Mouse (Mus musculus): ENCODE measurements at regions not wholly inside any gene's neighbourhood (a gene's known extent, or its start where the extent isn't known, plus 50 kb on each side); places are given as distances from the start of the nearest gene placed in this dataset.

DNA sequence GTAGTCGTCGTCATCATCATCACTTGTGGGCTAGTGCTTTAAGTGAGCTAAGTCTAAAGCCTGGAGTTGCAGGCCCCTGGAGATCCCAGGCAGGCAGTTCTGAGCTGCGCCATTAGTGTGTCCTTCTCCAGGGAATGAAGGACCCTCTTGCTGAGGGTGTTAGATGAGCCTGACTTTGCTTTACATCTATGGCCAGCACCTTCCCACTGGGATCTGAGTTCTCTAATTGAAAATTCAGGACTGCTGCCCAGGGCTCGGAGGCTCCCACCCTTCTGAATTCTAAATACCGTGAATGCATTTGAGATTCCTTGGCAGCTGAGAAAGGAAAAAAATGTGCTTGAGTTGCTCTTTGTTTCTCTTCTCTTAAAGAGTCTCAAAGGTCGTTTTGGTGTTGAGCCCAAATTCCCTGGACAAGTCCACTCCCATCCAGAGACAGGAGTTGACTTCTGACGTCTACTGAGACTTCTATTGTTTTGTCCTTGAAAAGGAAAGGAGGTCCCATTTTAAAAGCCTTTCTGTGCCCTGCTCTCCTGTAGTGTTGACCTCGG is 335.9 kb downstream of the 1810013L24Rik start:
- TF ChIP-seq UBTF (IDR thresholded peaks at IDR 0.05; ENCODE audit: low read depth, low read length) (no peak), JUND (conservative IDR thresholded peaks at IDR 0.05; ENCODE audit: low read depth, low read length) (no peak), CTCF (conservative IDR thresholded peaks at IDR 0.05 in 1 of 2, IDR thresholded peaks at IDR 0.05 in 1 of 2; ENCODE audit: low read depth in 2 of 2, low read length in 2 of 2) (no peak), NRF1 (IDR thresholded peaks at IDR 0.05; ENCODE audit: low read depth, low read length) (no peak), JUN (IDR thresholded peaks at IDR 0.05; ENCODE audit: insufficient read depth, low read depth, low read length) (no peak), MAFK (IDR thresholded peaks at IDR 0.05; ENCODE audit: insufficient replicate concordance, low read length) (no peak), POLR2A (IDR thresholded peaks at IDR 0.05; ENCODE audit: low read depth, low read length) (no peak), ZKSCAN1 (IDR thresholded peaks at IDR 0.05; ENCODE audit: borderline replicate concordance, low read depth, low read length) (no peak), TCF12 (IDR thresholded peaks at IDR 0.05; ENCODE audit: low read depth, low read length) (no peak)
- Histone ChIP-seq H3K4me1 (ENCODE audit: control insufficient read depth in 1 of 2, insufficient read depth in 2 of 2) (no peaks in the 10 kb centered on the region), H3K4me2 (ENCODE audit: insufficient read depth, low read depth, poor library complexity, severe bottlenecking) (no peak overlapping the region), H3K79me2 (replicated peaks; ENCODE audit: control insufficient read depth, extremely low read depth, insufficient read depth, poor library complexity, severe bottlenecking) (no peaks in the 10 kb centered on the region), H3K4me3 (replicated peaks in 1 of 3; ENCODE audit: low read depth in 2 of 3, low read length in 2 of 3, poor library complexity in 1 of 3) (no peak overlapping the region), H3K27me3 (replicated peaks) (no peaks in the 10 kb centered on the region), H3K9me3 (replicated peaks; ENCODE audit: low read length) (no peaks in the 10 kb centered on the region), H3K36me3 (replicated peaks in 1 of 2; ENCODE audit: control insufficient read depth in 1 of 2, insufficient read depth in 1 of 2, low read length in 1 of 2) (no peaks in the 10 kb centered on the region), H3K9ac (ENCODE audit: insufficient read depth, low read depth) (no peak overlapping the region), H3K27ac (ENCODE audit: insufficient read depth, low read depth) (no peak overlapping the region)
- in situ Hi-C loops (cut with MboI; ENCODE audit: low pct_ligation_motif_present, low pct_unique_long_range_greater_than_20kb, low sequenced_read_pairs) (no loop called here), dilution Hi-C loops (cut with MboI; ENCODE audit: extremely low pct_ligation_motif_present, extremely low pct_unique_long_range_greater_than_20kb, low sequenced_read_pairs) (no loop called here)
- no peak for DNase-seq (ENCODE audit: extremely low read depth)

DNA sequence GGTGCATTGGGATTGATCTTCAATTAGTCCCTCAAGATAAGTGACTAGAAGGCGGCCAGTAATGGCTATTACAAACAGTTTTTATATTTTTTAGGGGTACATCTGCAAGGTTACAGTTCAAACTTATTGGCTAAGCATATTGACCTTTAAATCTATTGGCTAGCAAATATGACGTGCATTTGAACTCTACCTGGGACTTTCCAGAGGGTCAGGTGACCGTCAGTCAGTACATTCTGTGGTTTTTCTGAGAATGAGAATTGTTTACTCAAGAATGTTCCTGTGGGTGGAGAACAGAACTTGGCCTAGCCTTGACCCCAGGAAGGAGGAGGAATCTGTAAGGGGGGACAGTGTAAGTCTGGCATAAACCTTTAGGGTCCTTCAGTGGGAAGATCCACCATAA is 346.5 kb downstream of the 1810013L24Rik start:
- H3K9me3 ChIP-seq (replicated peaks; ENCODE audit: low read length): no peaks in the 10 kb centered on the region
- H3K4me3 ChIP-seq (replicated peaks in 1 of 3; ENCODE audit: low read depth in 2 of 3, low read length in 2 of 3, poor library complexity in 1 of 3): no peak overlapping the region
- peaks cover 4 to 12% of the 10 kb centered on the region in 2 experiments for H3K4me1 ChIP-seq (ENCODE audit: control insufficient read depth in 1 of 2, insufficient read depth in 2 of 2)
- no peaks in the 10 kb centered on the region for H3K27me3 ChIP-seq (replicated peaks)
- no peak overlapping the region for H3K4me2 ChIP-seq (ENCODE audit: insufficient read depth, low read depth, poor library complexity, severe bottlenecking)
- H3K9ac ChIP-seq (ENCODE audit: insufficient read depth, low read depth): no peak overlapping the region
- H3K27ac ChIP-seq (ENCODE audit: insufficient read depth, low read depth): no peak overlapping the region
- TF ChIP-seq USF2 (conservative IDR thresholded peaks at IDR 0.05; ENCODE audit: low read depth, low read length): 0 out of 2 replicates have a peak, but pooled peaks have one; percentile 16
- TF ChIP-seq USF1 (IDR thresholded peaks at IDR 0.05; ENCODE audit: low read depth, low read length): peak; percentile 46
- no peak for TF ChIP-seq POLR2A (IDR thresholded peaks at IDR 0.05; ENCODE audit: low read depth, low read length)
- 0 out of 2 replicates have a peak, but pooled peaks have one; percentile 10 for TF ChIP-seq BHLHE40 (IDR thresholded peaks at IDR 0.05; ENCODE audit: low read depth, low read length)
- TF ChIP-seq ZC3H11A (IDR thresholded peaks at IDR 0.05; ENCODE audit: low read depth, low read length): no peak
- no peak for TF ChIP-seq CHD1 (IDR thresholded peaks at IDR 0.05; ENCODE audit: low read depth, low read length)
- TF ChIP-seq KAT2A (IDR thresholded peaks at IDR 0.05; ENCODE audit: insufficient replicate concordance, low read length): no peak
- no peak for TF ChIP-seq IRF4 (IDR thresholded peaks at IDR 0.05; ENCODE audit: low read depth, low read length)
- dilution Hi-C loops (cut with MboI; ENCODE audit: extremely low pct_ligation_motif_present, extremely low pct_unique_long_range_greater_than_20kb, low sequenced_read_pairs): no loop called here
- H3K36me3 ChIP-seq (replicated peaks in 1 of 2; ENCODE audit: control insufficient read depth in 1 of 2, insufficient read depth in 1 of 2, low read length in 1 of 2): no peaks in the 10 kb centered on the region
- in situ Hi-C loops (cut with MboI; ENCODE audit: low pct_ligation_motif_present, low pct_unique_long_range_greater_than_20kb, low sequenced_read_pairs): no loop called here
- no peaks in the 10 kb centered on the region for H3K79me2 ChIP-seq (replicated peaks; ENCODE audit: control insufficient read depth, extremely low read depth, insufficient read depth, poor library complexity, severe bottlenecking)
- DNase-seq (ENCODE audit: extremely low read depth): peak; percentile 11

All from CH12.LX (cell line).